Mouse (Mus musculus): ENCODE measurements at regions not wholly inside any gene's neighbourhood (a gene's known extent, or its start where the extent isn't known, plus 50 kb on each side); places are given as distances from the start of the nearest gene placed in this dataset.

GRCm38 (mm10) chr1:184530606-184531320 lies 201.7 kb downstream of the Hlx start:
- H3K36me3 ChIP-seq (ENCODE audit: insufficient read depth, low read length), result no peaks in the 10 kb centered on the region
- no peak for ATAC-seq (ENCODE audit: low FRiP score, low TSS enrichment)
- H3K27ac ChIP-seq (ENCODE audit: low read length), result no peak overlapping the region
- peaks cover 23% of the 10 kb centered on the region for H3K27me3 ChIP-seq (ENCODE audit: insufficient read depth, low read length)
- WGBS, result 48% methylated on average over 3 of the region's 3 CpGs
- H3K4me1 ChIP-seq (ENCODE audit: insufficient read depth, low read length), result 0 out of 2 replicates have a peak, but pooled peaks cover 8% of the 10 kb centered on the region
- no peak overlapping the region for H3K4me3 ChIP-seq (ENCODE audit: low read length)
- no peaks in the 10 kb centered on the region for H3K9me3 ChIP-seq (ENCODE audit: low read length)
- no peak overlapping the region for H3K4me2 ChIP-seq (replicated peaks; ENCODE audit: low read depth, low read length)
- H3K9ac ChIP-seq (replicated peaks; ENCODE audit: low read length), result no peak overlapping the region

- H3K9ac ChIP-seq (replicated peaks; ENCODE audit: low read length), result no peak overlapping the region
- H3K4me1 ChIP-seq (ENCODE audit: insufficient read depth, low read length), result no peaks in the 10 kb centered on the region
- no peak overlapping the region for H3K27ac ChIP-seq (ENCODE audit: low read length)
- no peak overlapping the region for H3K4me3 ChIP-seq (ENCODE audit: low read length)
- WGBS, result 90% methylated on average over 4 of the region's 4 CpGs
- no peaks in the 10 kb centered on the region for H3K36me3 ChIP-seq (ENCODE audit: insufficient read depth, low read length)
- no peak overlapping the region for H3K4me2 ChIP-seq (replicated peaks; ENCODE audit: low read depth, low read length)
- H3K9me3 ChIP-seq (ENCODE audit: low read length), result no peaks in the 10 kb centered on the region
- no peak for ATAC-seq (ENCODE audit: low FRiP score, low TSS enrichment)
- H3K27me3 ChIP-seq (ENCODE audit: insufficient read depth, low read length), result peaks cover 7% of the 10 kb centered on the region
Measured at GRCm38 (mm10) chr1:184525740-184526139, 206.7 kb downstream of the Hlx start.

- Histone ChIP-seq H3K9me3 (ENCODE audit: low read length) (no peaks in the 10 kb centered on the region), H3K36me3 (ENCODE audit: insufficient read depth, low read length) (no peaks in the 10 kb centered on the region), H3K4me1 (ENCODE audit: insufficient read depth, low read length) (peaks cover 7% of the 10 kb centered on the region; the same call in 1 of the 2 replicates), H3K27me3 (ENCODE audit: insufficient read depth, low read length) (no peaks in the 10 kb centered on the region), H3K4me2 (replicated peaks; ENCODE audit: low read depth, low read length) (no peak overlapping the region), H3K9ac (replicated peaks; ENCODE audit: low read length) (no peak overlapping the region), H3K4me3 (ENCODE audit: low read length) (no peak overlapping the region), H3K27ac (ENCODE audit: low read length) (no peak overlapping the region)
- 52% methylated on average over 5 of the region's 5 CpGs for WGBS
- no peak for ATAC-seq (ENCODE audit: low FRiP score, low TSS enrichment)
Measured at GRCm38 (mm10) chr1:184519551-184519950, 212.9 kb downstream of the Hlx start.

- Histone ChIP-seq H3K4me3 (ENCODE audit: low read length) (no peak overlapping the region), H3K9ac (replicated peaks; ENCODE audit: low read length) (no peak overlapping the region), H3K36me3 (ENCODE audit: insufficient read depth, low read length) (no peaks in the 10 kb centered on the region), H3K4me1 (ENCODE audit: insufficient read depth, low read length) (no peaks in the 10 kb centered on the region), H3K27me3 (ENCODE audit: insufficient read depth, low read length) (no peaks in the 10 kb centered on the region), H3K4me2 (replicated peaks; ENCODE audit: low read depth, low read length) (no peak overlapping the region), H3K9me3 (ENCODE audit: low read length) (no peaks in the 10 kb centered on the region), H3K27ac (ENCODE audit: low read length) (no peak overlapping the region)
- no peak for ATAC-seq (ENCODE audit: low FRiP score, low TSS enrichment)
- 71% methylated on average over 4 of the region's 4 CpGs for WGBS
Measured at GRCm38 (mm10) chr1:184504663-184505062, 227.8 kb downstream of the Hlx start.

- Histone ChIP-seq H3K4me2 (replicated peaks; ENCODE audit: low read depth, low read length) (no peak overlapping the region), H3K4me3 (ENCODE audit: low read length) (no peak overlapping the region), H3K9ac (replicated peaks; ENCODE audit: low read length) (no peak overlapping the region), H3K27me3 (ENCODE audit: insufficient read depth, low read length) (no peaks in the 10 kb centered on the region), H3K36me3 (ENCODE audit: insufficient read depth, low read length) (no peaks in the 10 kb centered on the region), H3K9me3 (ENCODE audit: low read length) (no peaks in the 10 kb centered on the region), H3K4me1 (ENCODE audit: insufficient read depth, low read length) (no peaks in the 10 kb centered on the region), H3K27ac (ENCODE audit: low read length) (no peak overlapping the region)
- WGBS, result 91% methylated on average over 4 of the region's 4 CpGs
- ATAC-seq (ENCODE audit: low FRiP score, low TSS enrichment), result no peak
Measured at GRCm38 (mm10) chr1:184503827-184504355, 228.5 kb downstream of the Hlx start.

GRCm38 (mm10) chr1:184500702-184501101 lies 231.7 kb downstream of the Hlx start:
- Histone ChIP-seq H3K27me3 (ENCODE audit: insufficient read depth, low read length) (no peaks in the 10 kb centered on the region), H3K4me1 (ENCODE audit: insufficient read depth, low read length) (no peaks in the 10 kb centered on the region), H3K27ac (ENCODE audit: low read length) (no peak overlapping the region), H3K4me3 (ENCODE audit: low read length) (no peak overlapping the region), H3K9me3 (ENCODE audit: low read length) (peaks cover 4% of the 10 kb centered on the region), H3K36me3 (ENCODE audit: insufficient read depth, low read length) (no peaks in the 10 kb centered on the region), H3K4me2 (replicated peaks; ENCODE audit: low read depth, low read length) (no peak overlapping the region), H3K9ac (replicated peaks; ENCODE audit: low read length) (no peak overlapping the region)
- WGBS, result 80% methylated on average over 5 of the region's 5 CpGs
- no peak for ATAC-seq (ENCODE audit: low FRiP score, low TSS enrichment)

- no peak for ATAC-seq (ENCODE audit: low FRiP score, low TSS enrichment)
- H3K36me3 ChIP-seq (ENCODE audit: insufficient read depth, low read length), result no peaks in the 10 kb centered on the region
- H3K9ac ChIP-seq (replicated peaks; ENCODE audit: low read length), result no peak overlapping the region
- no peak overlapping the region for H3K4me3 ChIP-seq (ENCODE audit: low read length)
- H3K9me3 ChIP-seq (ENCODE audit: low read length), result peaks cover 4% of the 10 kb centered on the region
- no peak overlapping the region for H3K4me2 ChIP-seq (replicated peaks; ENCODE audit: low read depth, low read length)
- H3K27me3 ChIP-seq (ENCODE audit: insufficient read depth, low read length), result no peaks in the 10 kb centered on the region
- 51% methylated on average over 11 of the region's 11 CpGs for WGBS
- H3K4me1 ChIP-seq (ENCODE audit: insufficient read depth, low read length), result no peaks in the 10 kb centered on the region
- H3K27ac ChIP-seq (ENCODE audit: low read length), result no peak overlapping the region
Measured at GRCm38 (mm10) chr1:184498909-184499525, 233.4 kb downstream of the Hlx start.

GRCm38 (mm10) chr1:184497007-184497406 lies 235.4 kb downstream of the Hlx start:
- H3K4me1 ChIP-seq (ENCODE audit: insufficient read depth, low read length), result no peaks in the 10 kb centered on the region
- H3K27me3 ChIP-seq (ENCODE audit: insufficient read depth, low read length), result no peaks in the 10 kb centered on the region
- H3K27ac ChIP-seq (ENCODE audit: low read length), result no peak overlapping the region
- no peak overlapping the region for H3K4me3 ChIP-seq (ENCODE audit: low read length)
- no peak overlapping the region for H3K9ac ChIP-seq (replicated peaks; ENCODE audit: low read length)
- H3K9me3 ChIP-seq (ENCODE audit: low read length), result peaks cover 4% of the 10 kb centered on the region
- H3K4me2 ChIP-seq (replicated peaks; ENCODE audit: low read depth, low read length), result no peak overlapping the region
- WGBS, result 48% methylated on average over 1 of the region's 1 CpGs
- no peak for ATAC-seq (ENCODE audit: low FRiP score, low TSS enrichment)
- H3K36me3 ChIP-seq (ENCODE audit: insufficient read depth, low read length), result no peaks in the 10 kb centered on the region

- 75% methylated on average over 8 of the region's 8 CpGs for WGBS
- ATAC-seq (ENCODE audit: low FRiP score, low TSS enrichment), result no peak
- H3K9me3 ChIP-seq (ENCODE audit: low read length), result peaks cover 4% of the 10 kb centered on the region
- no peak overlapping the region for H3K4me3 ChIP-seq (ENCODE audit: low read length)
- H3K27ac ChIP-seq (ENCODE audit: low read length), result no peak overlapping the region
- no peak overlapping the region for H3K4me2 ChIP-seq (replicated peaks; ENCODE audit: low read depth, low read length)
- peaks cover 3% of the 10 kb centered on the region; the same call in 1 of the 2 replicates for H3K27me3 ChIP-seq (ENCODE audit: insufficient read depth, low read length)
- H3K9ac ChIP-seq (replicated peaks; ENCODE audit: low read length), result no peak overlapping the region
- H3K36me3 ChIP-seq (ENCODE audit: insufficient read depth, low read length), result no peaks in the 10 kb centered on the region
- 0 out of 2 replicates have a peak, but pooled peaks cover 8% of the 10 kb centered on the region for H3K4me1 ChIP-seq (ENCODE audit: insufficient read depth, low read length)
Measured at GRCm38 (mm10) chr1:184493811-184494210, 238.6 kb downstream of the Hlx start.

- Histone ChIP-seq H3K36me3 (ENCODE audit: insufficient read depth, low read length) (no peaks in the 10 kb centered on the region), H3K9me3 (ENCODE audit: low read length) (no peaks in the 10 kb centered on the region), H3K4me1 (ENCODE audit: insufficient read depth, low read length) (0 out of 2 replicates have a peak, but pooled peaks cover 8% of the 10 kb centered on the region), H3K27ac (ENCODE audit: low read length) (no peak overlapping the region), H3K9ac (replicated peaks; ENCODE audit: low read length) (no peak overlapping the region), H3K4me3 (ENCODE audit: low read length) (no peak overlapping the region), H3K27me3 (ENCODE audit: insufficient read depth, low read length) (peaks cover 5% of the 10 kb centered on the region; the same call in 1 of the 2 replicates), H3K4me2 (replicated peaks; ENCODE audit: low read depth, low read length) (no peak overlapping the region)
- no peak for ATAC-seq (ENCODE audit: low FRiP score, low TSS enrichment)
- 96% methylated on average over 3 of the region's 3 CpGs for WGBS
Measured at GRCm38 (mm10) chr1:184492115-184492514, 240.3 kb downstream of the Hlx start.

Data from kidney, embryonic 16.5 days (tissue).